Mouse (Mus musculus) limb, embryonic 11.5 days (tissue): Measurements from ENCODE around the gene Ccr4. TPM values are rescaled to one million over a fixed set of nuclear protein-coding genes. Genes with fewer than 3 reads are reported as not detected.

Experiments
- ATAC-seq: fragments of 200-750 bp; cut with Nextera tagmentation; 2 replicates; pipeline ENCODE4 v1.8.0; 2017; ENCODE audit warnings: low read depth; ENCODE audit not compliant: insufficient number of reproducible peaks, low FRiP score, low TSS enrichment
- DNase-seq: peaks from one replicate; pipeline ENCODE4 v3.0.0-alpha.2; 2015; ENCODE audit warnings: low spot score
- H3K27ac ChIP-seq: fragments of 300-500 bp; sonication (generic); replicated peaks from 2 replicates; pipeline ENCODE4 v1.5.1; 2014; ENCODE audit warnings: low read depth, mild to moderate bottlenecking, low read length
- H3K27me3 ChIP-seq: fragments of 300-500 bp; sonication (generic); 2 replicates; pipeline ENCODE4 v1.6.1; 2014; ENCODE audit warnings: mild to moderate bottlenecking, low read length, mixed read lengths; ENCODE audit not compliant: control insufficient read depth, insufficient read depth
- H3K36me3 ChIP-seq: fragments of 300-500 bp; sonication (generic); 2 replicates; pipeline ENCODE4 v1.6.1; 2014; ENCODE audit warnings: mild to moderate bottlenecking, low read length, moderate library complexity, mixed read lengths; ENCODE audit not compliant: control insufficient read depth, insufficient read depth
- H3K4me1 ChIP-seq: fragments of 300-500 bp; sonication (generic); 2 replicates; pipeline ENCODE4 v1.6.1; 2014; ENCODE audit warnings: low read length, mixed read lengths; ENCODE audit not compliant: control insufficient read depth, insufficient read depth
- H3K4me2 ChIP-seq: fragments of 300-500 bp; sonication (generic); 2 replicates; pipeline ENCODE4 v1.6.1; 2014; ENCODE audit warnings: low read depth, mild to moderate bottlenecking, moderate library complexity; ENCODE audit not compliant: severe bottlenecking
- H3K4me3 ChIP-seq: fragments of 300-500 bp; sonication (generic); 2 replicates; pipeline ENCODE4 v1.5.1; 2014; ENCODE audit warnings: low read depth, low read length
- H3K9ac ChIP-seq: fragments of 300-500 bp; sonication (generic); 2 replicates; pipeline ENCODE4 v1.6.1; 2014; ENCODE audit warnings: mild to moderate bottlenecking, low read length
- H3K9me3 ChIP-seq: fragments of 300-500 bp; sonication (generic); 2 replicates; pipeline ENCODE4 v1.6.1; 2016; ENCODE audit warnings: low read length; ENCODE audit not compliant: control insufficient read depth
- WGBS: fragments of 180-500 bp; shearing (Covaris S2); extraction: QIAGEN DNeasy Blood & Tissue Kit; methylation state at CpG from one replicate; pipeline ENCODE4 v1.1.7; 2014; 5-methylcytosine and 5-hydroxymethylcytosine counted together
- polyA plus RNA-seq: library from polyadenylated mRNA; unstranded; fragments of >200 nt; fragmentation: Nextera tagmentation; extraction: Ambion mirVana; gene quantifications from 2 replicates; pipeline ENCODE4 v1.2.1, GENCODE M21; 2014

Ccr4 gene
- polyA plus RNA-seq, 1 experiment from 2014 or later: 0.08 TPM

GRCm38 (mm10) chr9:114501913-114502312, 2.8 kb downstream of the Ccr4 start:
- no peak overlapping the region for H3K4me3 ChIP-seq
- DNase-seq (no peak), ATAC-seq (no peak)
- WGBS: 95% methylated on average over 11 of the region's 11 CpGs
- H3K27ac ChIP-seq: no peak overlapping the region
- no peaks in the 10 kb centered on the region; the same call in 1 of the 2 replicates for H3K36me3 ChIP-seq
- no peaks in the 10 kb centered on the region for H3K9me3 ChIP-seq
- H3K9ac ChIP-seq: no peak overlapping the region
- H3K4me1 ChIP-seq: peaks cover 3% of the 10 kb centered on the region; the same call in 1 of the 2 replicates
- no peak overlapping the region for H3K4me2 ChIP-seq
- H3K27me3 ChIP-seq: no peaks in the 10 kb centered on the region

GRCm38 (mm10) chr9:114501111-114501510, 3.6 kb downstream of the Ccr4 start:
- no peak overlapping the region for H3K4me2 ChIP-seq
- no peak overlapping the region for H3K9ac ChIP-seq
- no peak overlapping the region for H3K4me3 ChIP-seq
- WGBS: 97% methylated on average over 7 of the region's 7 CpGs
- no peaks in the 10 kb centered on the region for H3K36me3 ChIP-seq
- DNase-seq (no peak), ATAC-seq (no peak)
- H3K4me1 ChIP-seq: peaks cover 3% of the 10 kb centered on the region; the same call in 1 of the 2 replicates
- H3K27ac ChIP-seq: no peak overlapping the region
- no peaks in the 10 kb centered on the region for H3K9me3 ChIP-seq
- H3K27me3 ChIP-seq: no peaks in the 10 kb centered on the region

- peaks cover 3% of the 10 kb centered on the region; the same call in 1 of the 2 replicates for H3K4me1 ChIP-seq
- 21% methylated on average over 15 of the region's 15 CpGs for WGBS
- no peaks in the 10 kb centered on the region for H3K9me3 ChIP-seq
- no peak overlapping the region for H3K4me2 ChIP-seq
- ATAC-seq (0 out of 2 replicates have a peak, but pooled peaks have one; percentile 23), DNase-seq (peak; percentile 82)
- H3K9ac ChIP-seq: no peak overlapping the region
- no peaks in the 10 kb centered on the region for H3K36me3 ChIP-seq
- H3K4me3 ChIP-seq: no peak overlapping the region
- no peaks in the 10 kb centered on the region for H3K27me3 ChIP-seq
- no peak overlapping the region for H3K27ac ChIP-seq
Observed at GRCm38 (mm10) chr9:114499783-114500515, 4.8 kb downstream of the Ccr4 start.

GRCm38 (mm10) chr9:114498218-114498617, 6.5 kb downstream of the Ccr4 start:
- no peak overlapping the region for H3K27ac ChIP-seq
- no peak overlapping the region for H3K4me2 ChIP-seq
- H3K4me1 ChIP-seq: peaks cover 3% of the 10 kb centered on the region; the same call in 1 of the 2 replicates
- H3K4me3 ChIP-seq: no peak overlapping the region
- no peaks in the 10 kb centered on the region for H3K27me3 ChIP-seq
- WGBS: 7% methylated on average over 11 of the region's 11 CpGs
- H3K9me3 ChIP-seq: no peaks in the 10 kb centered on the region
- DNase-seq (peak; percentile 97), ATAC-seq (0 out of 2 replicates have a peak, but pooled peaks have one; percentile 63)
- H3K9ac ChIP-seq: no peak overlapping the region
- H3K36me3 ChIP-seq: no peaks in the 10 kb centered on the region

GRCm38 (mm10) chr9:114496469-114496868, 8.2 kb downstream of the Ccr4 start:
- Histone ChIP-seq H3K9ac (no peak overlapping the region), H3K27ac (no peak overlapping the region), H3K4me2 (no peak overlapping the region), H3K4me3 (no peak overlapping the region), H3K27me3 (no peaks in the 10 kb centered on the region), H3K9me3 (no peaks in the 10 kb centered on the region), H3K4me1 (peaks cover 3% of the 10 kb centered on the region; the same call in 1 of the 2 replicates), H3K36me3 (no peaks in the 10 kb centered on the region)
- no peak for DNase-seq
- ATAC-seq: no peak
- WGBS: 84% methylated on average over 7 of the region's 7 CpGs

- H3K36me3 ChIP-seq: no peaks in the 10 kb centered on the region
Observed at GRCm38 (mm10) chr9:114487481-114488258, 17.0 kb downstream of the Ccr4 start.

GRCm38 (mm10) chr9:114486808-114487207, 17.9 kb downstream of the Ccr4 start:
- no peaks in the 10 kb centered on the region for H3K27me3 ChIP-seq
- DNase-seq (no peak), ATAC-seq (no peak)
- H3K36me3 ChIP-seq: no peaks in the 10 kb centered on the region
- H3K27ac ChIP-seq: no peak overlapping the region
- 82% methylated on average over 4 of the region's 4 CpGs for WGBS
- no peak overlapping the region for H3K9ac ChIP-seq
- no peaks in the 10 kb centered on the region; the same call in 1 of the 2 replicates for H3K9me3 ChIP-seq
- H3K4me2 ChIP-seq: no peak overlapping the region
- H3K4me3 ChIP-seq: no peak overlapping the region
- no peaks in the 10 kb centered on the region for H3K4me1 ChIP-seq

More at GRCm38 (mm10) chr9:114487481-114488258, 17.0 kb downstream of the Ccr4 start:
- no peak for DNase-seq
- Histone ChIP-seq H3K4me1 (no peaks in the 10 kb centered on the region), H3K9ac (no peak overlapping the region), H3K4me2 (no peak overlapping the region), H3K27ac (no peak overlapping the region), H3K9me3 (no peaks in the 10 kb centered on the region; the same call in 1 of the 2 replicates), H3K4me3 (no peak overlapping the region), H3K27me3 (no peaks in the 10 kb centered on the region)
- no peak for ATAC-seq
- 83% methylated on average over 23 of the region's 23 CpGs for WGBS

GRCm38 (mm10) chr9:114484771-114485170, 19.9 kb downstream of the Ccr4 start:
- H3K9ac ChIP-seq: no peak overlapping the region
- no peaks in the 10 kb centered on the region for H3K27me3 ChIP-seq
- H3K4me3 ChIP-seq: no peak overlapping the region
- DNase-seq (no peak), ATAC-seq (no peak)
- no peaks in the 10 kb centered on the region for H3K36me3 ChIP-seq
- H3K27ac ChIP-seq: no peak overlapping the region
- H3K9me3 ChIP-seq: no peaks in the 10 kb centered on the region; the same call in 1 of the 2 replicates
- no peaks in the 10 kb centered on the region for H3K4me1 ChIP-seq
- H3K4me2 ChIP-seq: no peak overlapping the region
- WGBS: 82% methylated on average over 5 of the region's 5 CpGs
